Mouse (Mus musculus): ENCODE data around the gene Qsox1.

GRCm38 (mm10) chr1:155810616-155811015, 2.1 kb downstream of the Qsox1 start:
- TF ChIP-seq CTCF (IDR thresholded peaks at IDR 0.05; ENCODE audit: low read depth) (no peak), EP300 (IDR thresholded peaks at IDR 0.05; ENCODE audit: low read depth) (no peak)

Measured in liver, postnatal 0 days (tissue).